Mouse (Mus musculus) limb, embryonic 14.5 days (tissue): ENCODE measurements around the gene Hnrnpf. TPM values are rescaled to one million over a fixed set of nuclear protein-coding genes. Genes with fewer than 3 reads are reported as not detected.
A peak's percentile ranks its signal among the peaks of the same experiment; 100 is the strongest.

Experiments
- ATAC-seq: fragments of 200-750 bp; cut with Nextera tagmentation; 2 replicates; pipeline ENCODE4 v1.8.0; 2017; ENCODE audit warnings: low read depth, moderate number of reproducible peaks, moderate TSS enrichment; ENCODE audit not compliant: low FRiP score
- DNase-seq: peaks from one replicate; pipeline ENCODE4 v3.0.0-alpha.2; 2015; ENCODE audit warnings: low spot score
- H3K27ac ChIP-seq: fragments of 300-500 bp; sonication (generic); replicated peaks from 2 replicates; pipeline ENCODE4 v1.5.1; 2014; ENCODE audit warnings: low read depth, mild to moderate bottlenecking, low read length, moderate library complexity, mixed read lengths
- H3K27me3 ChIP-seq: fragments of 300-500 bp; sonication (generic); 2 replicates; pipeline ENCODE4 v1.6.1; 2014; ENCODE audit warnings: low read length, mixed read lengths; ENCODE audit not compliant: control insufficient read depth, insufficient read depth
- H3K36me3 ChIP-seq: fragments of 300-500 bp; sonication (generic); 2 replicates; pipeline ENCODE4 v1.6.1; 2014; ENCODE audit warnings: mild to moderate bottlenecking, low read length, moderate library complexity, mixed read lengths; ENCODE audit not compliant: control insufficient read depth, insufficient read depth
- H3K4me1 ChIP-seq: fragments of 300-500 bp; sonication (generic); 2 replicates; pipeline ENCODE4 v1.6.1; 2014; ENCODE audit warnings: antibody characterized with exemption, low read length, mixed read lengths; ENCODE audit not compliant: control insufficient read depth, insufficient read depth
- H3K4me2 ChIP-seq: fragments of 300-500 bp; sonication (generic); replicated peaks from 2 replicates; pipeline ENCODE4 v1.6.1; 2014; ENCODE audit warnings: low read depth, mild to moderate bottlenecking, low read length, moderate library complexity; ENCODE audit not compliant: severe bottlenecking
- H3K4me3 ChIP-seq: fragments of 300-500 bp; sonication (generic); replicated peaks from 2 replicates; pipeline ENCODE4 v1.5.1; 2014; ENCODE audit warnings: low read length
- H3K9ac ChIP-seq: fragments of 300-500 bp; sonication (generic); 2 replicates; pipeline ENCODE4 v1.6.1; 2014; ENCODE audit warnings: mild to moderate bottlenecking, low read depth, low read length, moderate library complexity; ENCODE audit not compliant: severe bottlenecking
- H3K9me3 ChIP-seq: fragments of 300-500 bp; sonication (generic); 2 replicates; pipeline ENCODE4 v1.6.1; 2016; ENCODE audit warnings: low read length; ENCODE audit not compliant: control insufficient read depth
- POLR2A ChIP-seq: fragments of 200-500 bp; IDR thresholded peaks from 2 replicates; pipeline ENCODE4 v1.8.0; 2012; ENCODE audit warnings: inconsistent platforms, mild to moderate bottlenecking, moderate library complexity, borderline replicate concordance; ENCODE audit not compliant: insufficient read depth, insufficient read length; ENCODE audit errors: extremely low read depth
- WGBS: fragments of 180-500 bp; shearing (Covaris S2); extraction: QIAGEN DNeasy Blood & Tissue Kit; methylation state at CpG from one replicate; pipeline ENCODE4 v1.1.7; 2014; 5-methylcytosine and 5-hydroxymethylcytosine counted together
- polyA plus RNA-seq, 2 experiments: library from polyadenylated mRNA; depleted of rRNA in 1 of 2; stranded (reverse) in 1 of 2; unstranded in 1 of 2; fragments of >200 nt; fragmentation: Nextera tagmentation in 1 of 2; extraction: Ambion mirVana in 1 of 2; gene quantifications; 2 replicates each; pipeline versions ENCODE4 v1.2.1 to v1.2.3; 2012 to 2014

Gene Hnrnpf
- polyA plus RNA-seq, 2 experiments: 486 to 609 TPM

DNA sequence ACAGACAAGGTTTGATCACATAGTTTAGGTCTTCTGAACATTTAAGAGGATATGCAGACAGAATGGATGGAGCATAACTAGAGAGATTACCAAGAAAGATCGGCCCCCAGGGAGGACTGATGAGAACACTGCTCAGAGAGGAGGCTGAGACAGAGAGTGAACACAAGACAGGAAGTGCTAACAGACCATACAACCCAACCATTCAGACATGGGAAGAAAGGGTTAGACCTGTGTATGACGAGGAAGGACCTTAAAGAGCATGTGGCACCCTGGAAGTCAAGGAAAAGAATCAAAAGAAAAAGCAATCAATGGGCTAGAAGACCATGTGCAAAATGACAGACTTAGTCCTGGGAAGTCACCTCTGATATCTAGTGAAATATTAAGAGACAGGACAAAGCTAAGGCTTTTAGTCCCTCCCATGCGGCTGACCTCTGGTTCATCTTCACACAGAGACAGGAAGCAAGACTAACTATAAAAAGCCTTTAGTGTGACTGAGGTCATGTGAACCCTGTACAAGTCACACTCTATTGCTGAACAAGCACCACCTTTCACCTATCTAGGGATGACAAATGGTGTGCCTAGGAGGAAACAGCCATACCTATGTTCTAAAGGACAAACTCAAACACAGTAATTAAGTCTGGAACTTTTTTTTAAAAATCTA, 25.4 kb upstream of the Hnrnpf start:
- Histone ChIP-seq H3K4me2 (no peak overlapping the region), H3K4me1 (no peaks in the 10 kb centered on the region), H3K27ac (no peak overlapping the region), H3K27me3 (no peaks in the 10 kb centered on the region), H3K4me3 (no peak overlapping the region), H3K9me3 (no peaks in the 10 kb centered on the region), H3K9ac (no peak overlapping the region), H3K36me3 (no peaks in the 10 kb centered on the region)
- DNase-seq (no peak), ATAC-seq (no peak)
- TF ChIP-seq POLR2A: no peak
- 78% methylated on average over 3 of the region's 3 CpGs for WGBS

DNA sequence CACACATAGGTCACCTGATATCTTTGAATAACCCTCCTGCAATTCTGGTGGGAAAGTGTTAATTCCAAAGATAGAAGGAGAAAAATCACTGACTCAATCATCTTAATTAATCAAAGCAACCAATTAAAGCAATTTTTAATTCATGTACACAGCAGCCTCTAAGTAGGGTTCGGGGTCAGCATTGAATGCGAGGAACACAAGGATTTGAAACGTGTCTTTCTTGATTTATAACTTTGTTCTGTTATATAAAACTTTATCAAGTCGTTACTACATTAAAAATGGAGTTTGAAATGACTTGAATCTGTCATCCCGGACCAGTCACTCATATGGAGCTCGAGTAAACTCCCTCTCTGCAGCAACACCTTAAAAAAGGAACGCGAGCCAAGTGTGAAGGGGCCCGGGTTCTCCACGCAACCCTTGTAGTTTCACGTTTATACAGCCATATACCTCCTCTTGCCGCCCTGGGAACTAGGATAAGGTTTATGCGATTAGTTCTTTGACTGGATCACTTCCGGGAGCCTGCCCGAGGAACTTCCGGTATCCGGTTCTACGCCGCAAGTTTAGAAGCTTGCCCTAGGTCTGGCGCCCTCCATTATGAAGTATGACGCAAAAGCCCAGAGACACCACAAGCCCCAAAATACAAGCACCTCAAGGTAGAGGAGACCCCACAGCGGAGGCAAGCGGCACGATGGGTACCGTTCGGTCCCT, 21.3 kb upstream of the Hnrnpf start:
- peak; percentile 91 for DNase-seq
- H3K36me3 ChIP-seq: no peaks in the 10 kb centered on the region
- peak overlapping the region; percentile 98 for H3K27ac ChIP-seq
- TF ChIP-seq POLR2A: no peak; the same call in 1 of the 2 replicates
- peak overlapping the region; percentile 56 for H3K4me3 ChIP-seq
- H3K9me3 ChIP-seq: no peaks in the 10 kb centered on the region
- H3K9ac ChIP-seq: peak overlapping the region; percentile 76
- peak; percentile 83 for ATAC-seq
- H3K4me1 ChIP-seq: peaks cover 4% of the 10 kb centered on the region; the same call in 1 of the 2 replicates
- H3K4me2 ChIP-seq: peak overlapping the region; percentile 72
- 12% methylated on average over 26 of the region's 26 CpGs for WGBS
- H3K27me3 ChIP-seq: no peaks in the 10 kb centered on the region

- peak; percentile 92 for TF ChIP-seq POLR2A
- H3K36me3 ChIP-seq: no peaks in the 10 kb centered on the region
- H3K4me1 ChIP-seq: peaks cover 4% of the 10 kb centered on the region; the same call in 1 of the 2 replicates
- H3K9me3 ChIP-seq: no peaks in the 10 kb centered on the region
- 2% methylated on average over 64 of the region's 67 CpGs for WGBS
- peak overlapping the region; percentile 76 for H3K9ac ChIP-seq
- peak; percentile 97 for DNase-seq
- peak overlapping the region; percentile 56 for H3K4me3 ChIP-seq
- no peaks in the 10 kb centered on the region for H3K27me3 ChIP-seq
- ATAC-seq: peak; percentile 94
- peak overlapping the region; percentile 72 for H3K4me2 ChIP-seq
- H3K27ac ChIP-seq: peak overlapping the region; percentile 98
These were observed 20.6 kb upstream of the Hnrnpf start for GRCm38 (mm10) chr6:117879408-117880115.

- Histone ChIP-seq H3K4me3 (peak overlapping the region; percentile 56), H3K4me1 (peaks cover 4% of the 10 kb centered on the region; the same call in 1 of the 2 replicates), H3K36me3 (no peaks in the 10 kb centered on the region), H3K27me3 (no peaks in the 10 kb centered on the region), H3K9ac (peak overlapping the region; percentile 76), H3K4me2 (peak overlapping the region; percentile 72), H3K9me3 (no peaks in the 10 kb centered on the region), H3K27ac (peak overlapping the region; percentile 98)
- no peak for TF ChIP-seq POLR2A
- WGBS: 31% methylated on average over 3 of the region's 3 CpGs
- ATAC-seq: no peak
- DNase-seq: no peak
These were observed 19.7 kb upstream of the Hnrnpf start for GRCm38 (mm10) chr6:117880394-117880838.

- Histone ChIP-seq H3K27ac (no peak overlapping the region), H3K9me3 (no peaks in the 10 kb centered on the region), H3K9ac (no peak overlapping the region), H3K4me2 (no peak overlapping the region), H3K36me3 (no peaks in the 10 kb centered on the region), H3K27me3 (no peaks in the 10 kb centered on the region), H3K4me1 (peaks cover 4% of the 10 kb centered on the region; the same call in 1 of the 2 replicates), H3K4me3 (no peak overlapping the region)
- ATAC-seq (no peak), DNase-seq (no peak)
- 83% methylated on average over 7 of the region's 7 CpGs for WGBS
- no peak for TF ChIP-seq POLR2A
These were observed 18.9 kb upstream of the Hnrnpf start for GRCm38 (mm10) chr6:117881229-117881628.
